Mouse (Mus musculus): ENCODE data around the gene Lif. TPM values are rescaled to one million over a fixed set of nuclear protein-coding genes. Genes with fewer than 3 reads are reported as not detected.

Gene Lif
- polyA plus RNA-seq, 1 experiment, result not detected

GRCm38 (mm10) chr11:4300683-4301082 lies 43.3 kb downstream of the Lif start:
- Histone ChIP-seq H3K4me3 (ENCODE audit: insufficient read depth, low read length) (no peak overlapping the region), H3K4me1 (ENCODE audit: control insufficient read depth, insufficient read depth, low read length) (peaks cover 18% of the 10 kb centered on the region), H3K27ac (ENCODE audit: insufficient read depth, low read depth, low read length) (no peak overlapping the region)
- TF ChIP-seq CTCF (IDR thresholded peaks at IDR 0.05; ENCODE audit: low read depth, low read length), result no peak
- no peak for TF ChIP-seq POLR2A (IDR thresholded peaks at IDR 0.05; ENCODE audit: borderline replicate concordance, low read depth, low read length)

GRCm38 (mm10) chr11:4302363-4302913 lies 45.1 kb downstream of the Lif start:
- no peak overlapping the region for H3K27ac ChIP-seq (ENCODE audit: insufficient read depth, low read depth, low read length)
- peaks cover under 1% of the 10 kb centered on the region; the same call in 1 of the 2 replicates for H3K4me1 ChIP-seq (ENCODE audit: control insufficient read depth, insufficient read depth, low read length)
- TF ChIP-seq CTCF (IDR thresholded peaks at IDR 0.05; ENCODE audit: low read depth, low read length) (no peak), POLR2A (IDR thresholded peaks at IDR 0.05; ENCODE audit: borderline replicate concordance, low read depth, low read length) (no peak)
- H3K4me3 ChIP-seq (ENCODE audit: insufficient read depth, low read length), result no peak overlapping the region

GRCm38 (mm10) chr11:4303033-4303432 lies 45.7 kb downstream of the Lif start:
- no peak overlapping the region for H3K27ac ChIP-seq (ENCODE audit: insufficient read depth, low read depth, low read length)
- TF ChIP-seq POLR2A (IDR thresholded peaks at IDR 0.05; ENCODE audit: borderline replicate concordance, low read depth, low read length) (no peak), CTCF (IDR thresholded peaks at IDR 0.05; ENCODE audit: low read depth, low read length) (no peak)
- no peak overlapping the region for H3K4me3 ChIP-seq (ENCODE audit: insufficient read depth, low read length)
- H3K4me1 ChIP-seq (ENCODE audit: control insufficient read depth, insufficient read depth, low read length), result no peaks in the 10 kb centered on the region; the same call in 1 of the 2 replicates

GRCm38 (mm10) chr11:4304203-4304602 lies 46.8 kb downstream of the Lif start:
- Histone ChIP-seq H3K4me1 (ENCODE audit: control insufficient read depth, insufficient read depth, low read length) (peaks cover 11% of the 10 kb centered on the region), H3K27ac (ENCODE audit: insufficient read depth, low read depth, low read length) (no peak overlapping the region), H3K4me3 (ENCODE audit: insufficient read depth, low read length) (no peak overlapping the region)
- TF ChIP-seq CTCF (IDR thresholded peaks at IDR 0.05; ENCODE audit: low read depth, low read length), result no peak
- no peak for TF ChIP-seq POLR2A (IDR thresholded peaks at IDR 0.05; ENCODE audit: borderline replicate concordance, low read depth, low read length)

GRCm38 (mm10) chr11:4305090-4305489 lies 47.7 kb downstream of the Lif start:
- Histone ChIP-seq H3K4me3 (ENCODE audit: insufficient read depth, low read length) (no peak overlapping the region), H3K27ac (ENCODE audit: insufficient read depth, low read depth, low read length) (no peak overlapping the region), H3K4me1 (ENCODE audit: control insufficient read depth, insufficient read depth, low read length) (peaks cover 11% of the 10 kb centered on the region)
- TF ChIP-seq POLR2A (IDR thresholded peaks at IDR 0.05; ENCODE audit: borderline replicate concordance, low read depth, low read length), result no peak
- no peak for TF ChIP-seq CTCF (IDR thresholded peaks at IDR 0.05; ENCODE audit: low read depth, low read length)

- Histone ChIP-seq H3K27ac (ENCODE audit: insufficient read depth, low read depth, low read length) (no peak overlapping the region), H3K4me1 (ENCODE audit: control insufficient read depth, insufficient read depth, low read length) (peaks cover 11% of the 10 kb centered on the region), H3K4me3 (ENCODE audit: insufficient read depth, low read length) (no peak overlapping the region)
- TF ChIP-seq POLR2A (IDR thresholded peaks at IDR 0.05; ENCODE audit: borderline replicate concordance, low read depth, low read length) (no peak), CTCF (IDR thresholded peaks at IDR 0.05; ENCODE audit: low read depth, low read length) (no peak)
Measured at GRCm38 (mm10) chr11:4306086-4306485, 48.7 kb downstream of the Lif start.

GRCm38 (mm10) chr11:4308060-4308513 lies 50.7 kb downstream of the Lif start:
- Histone ChIP-seq H3K27ac (ENCODE audit: insufficient read depth, low read depth, low read length) (no peak overlapping the region), H3K4me1 (ENCODE audit: control insufficient read depth, insufficient read depth, low read length) (peaks cover 11% of the 10 kb centered on the region), H3K4me3 (ENCODE audit: insufficient read depth, low read length) (no peak overlapping the region)
- TF ChIP-seq POLR2A (IDR thresholded peaks at IDR 0.05; ENCODE audit: borderline replicate concordance, low read depth, low read length) (no peak), CTCF (IDR thresholded peaks at IDR 0.05; ENCODE audit: low read depth, low read length) (no peak)

GRCm38 (mm10) chr11:4308514-4309450 lies 51.4 kb downstream of the Lif start:
- Histone ChIP-seq H3K27ac (ENCODE audit: insufficient read depth, low read depth, low read length) (no peak overlapping the region), H3K4me3 (ENCODE audit: insufficient read depth, low read length) (no peak overlapping the region), H3K4me1 (ENCODE audit: control insufficient read depth, insufficient read depth, low read length) (peaks cover 11% of the 10 kb centered on the region)
- no peak for TF ChIP-seq POLR2A (IDR thresholded peaks at IDR 0.05; ENCODE audit: borderline replicate concordance, low read depth, low read length)
- TF ChIP-seq CTCF (IDR thresholded peaks at IDR 0.05; ENCODE audit: low read depth, low read length), result no peak

- Histone ChIP-seq H3K4me1 (ENCODE audit: control insufficient read depth, insufficient read depth, low read length) (peaks cover 11% of the 10 kb centered on the region), H3K4me3 (ENCODE audit: insufficient read depth, low read length) (no peak overlapping the region), H3K27ac (ENCODE audit: insufficient read depth, low read depth, low read length) (no peak overlapping the region)
- TF ChIP-seq CTCF (IDR thresholded peaks at IDR 0.05; ENCODE audit: low read depth, low read length) (no peak), POLR2A (IDR thresholded peaks at IDR 0.05; ENCODE audit: borderline replicate concordance, low read depth, low read length) (no peak)
Measured at GRCm38 (mm10) chr11:4309613-4310012, 52.3 kb downstream of the Lif start.

GRCm38 (mm10) chr11:4310324-4310723 lies 53.0 kb downstream of the Lif start:
- Histone ChIP-seq H3K4me1 (ENCODE audit: control insufficient read depth, insufficient read depth, low read length) (peaks cover 11% of the 10 kb centered on the region), H3K4me3 (ENCODE audit: insufficient read depth, low read length) (no peak overlapping the region), H3K27ac (ENCODE audit: insufficient read depth, low read depth, low read length) (no peak overlapping the region)
- TF ChIP-seq POLR2A (IDR thresholded peaks at IDR 0.05; ENCODE audit: borderline replicate concordance, low read depth, low read length) (no peak), CTCF (IDR thresholded peaks at IDR 0.05; ENCODE audit: low read depth, low read length) (no peak)

Data from bone marrow macrophage, adult 2 months (primary cell).